Mouse (Mus musculus) MEL (cell line): Measurements from ENCODE around the gene 1700092M07Rik.
A peak's percentile ranks its signal among the peaks of the same experiment; 100 is the strongest.

Source experiments
- CTCF ChIP-seq, 3 experiments: IDR thresholded peaks in 2 of 3; conservative IDR thresholded peaks in 1 of 3; 2 replicates each; pipeline ENCODE4 v1.5.1; 2011 to 2012; ENCODE audit warnings: low read length in 3 of 3, low read depth in 2 of 3, mild to moderate bottlenecking in 2 of 3, improper control_type of control experiment in 1 of 3, inconsistent platforms in 1 of 3, mixed read lengths in 1 of 3, moderate library complexity in 1 of 3; ENCODE audit not compliant: control insufficient read depth in 1 of 3, insufficient read depth in 1 of 3, poor library complexity in 1 of 3, severe bottlenecking in 1 of 3
- EP300 ChIP-seq, 2 experiments: IDR thresholded peaks; 2 replicates each; pipeline ENCODE4 v1.6.1; 2011; ENCODE audit warnings: improper control_type of control experiment in 2 of 2, low read length in 2 of 2, low read depth in 1 of 2, mild to moderate bottlenecking in 1 of 2
- GABPA ChIP-seq: IDR thresholded peaks from 2 replicates; pipeline ENCODE4 v1.6.1; 2012; ENCODE audit warnings: low read depth, mild to moderate bottlenecking, inconsistent platforms, low read length, improper control_type of control experiment, moderate library complexity
- GATA1 ChIP-seq: IDR thresholded peaks from 2 replicates; pipeline ENCODE4 v1.6.1; 2011; ENCODE audit warnings: low read depth, low read length, improper control_type of control experiment
- MAFK ChIP-seq: IDR thresholded peaks from 2 replicates; pipeline ENCODE4 v1.6.1; 2011; ENCODE audit warnings: low read depth, mild to moderate bottlenecking, low read length, improper control_type of control experiment, borderline replicate concordance
- MYB ChIP-seq: IDR thresholded peaks from 2 replicates; pipeline ENCODE4 v1.6.1; 2011; ENCODE audit warnings: mild to moderate bottlenecking, low read depth, low read length, improper control_type of control experiment
- NELFE ChIP-seq: IDR thresholded peaks from 2 replicates; pipeline ENCODE4 v1.6.1; 2011; ENCODE audit warnings: low read depth, low read length, improper control_type of control experiment
- POLR2A ChIP-seq, 2 experiments: IDR thresholded peaks; 2 replicates each; pipeline ENCODE4 v1.6.1; 2011 to 2012; ENCODE audit warnings: low read length in 2 of 2, mild to moderate bottlenecking in 2 of 2, control low read depth in 1 of 2, improper control_type of control experiment in 1 of 2, low read depth in 1 of 2, moderate library complexity in 1 of 2; ENCODE audit not compliant: control insufficient read depth in 1 of 2, insufficient read depth in 1 of 2, poor library complexity in 1 of 2
- POLR2AphosphoS5 ChIP-seq: IDR thresholded peaks from 2 replicates; pipeline ENCODE4 v1.6.1; 2012; ENCODE audit warnings: low read depth, borderline replicate concordance, mild to moderate bottlenecking, inconsistent platforms, low read length, moderate library complexity, mixed read lengths
- RAD21 ChIP-seq: IDR thresholded peaks from 2 replicates; pipeline ENCODE4 v1.6.1; 2011; ENCODE audit warnings: mild to moderate bottlenecking, low read depth, low read length, improper control_type of control experiment
- RCOR1 ChIP-seq: IDR thresholded peaks from 2 replicates; pipeline ENCODE4 v1.6.1; 2012; ENCODE audit warnings: low read depth, mild to moderate bottlenecking, inconsistent platforms, low read length, improper control_type of control experiment
- USF1 ChIP-seq: IDR thresholded peaks from 2 replicates; pipeline ENCODE4 v1.6.1; 2014; ENCODE audit warnings: low read depth, mild to moderate bottlenecking, inconsistent platforms, low read length, improper control_type of control experiment, moderate library complexity
- ZMIZ1 ChIP-seq: IDR thresholded peaks from 2 replicates; pipeline ENCODE4 v1.6.1; 2012; ENCODE audit warnings: low read depth, mild to moderate bottlenecking, inconsistent platforms, low read length, improper control_type of control experiment, moderate library complexity

GRCm38 (mm10) chr19:8786008-8786781 is 45.7 kb downstream of the 1700092M07Rik start, which contains the start of gene Taf6l:
- TF ChIP-seq CTCF (IDR thresholded peaks at IDR 0.05 in 2 of 3, conservative IDR thresholded peaks at IDR 0.05 in 1 of 3; ENCODE audit: control insufficient read depth in 1 of 3, insufficient read depth in 1 of 3, low read depth in 2 of 3, low read length in 3 of 3, poor library complexity in 1 of 3, severe bottlenecking in 1 of 3) (no peak), RCOR1 (no peak), GABPA (no peak), MAFK (no peak), RAD21 (no peak), NELFE (peak; percentile 67), MYB (no peak), USF1 (peak; percentile 95), GATA1 (no peak), EP300 (IDR thresholded peaks at IDR 0.05; ENCODE audit: low read depth in 1 of 2, low read length in 2 of 2) (no peak; a peak in 1 of 4 replicates), ZMIZ1 (peak; percentile 82), POLR2A (IDR thresholded peaks at IDR 0.05; ENCODE audit: control insufficient read depth in 1 of 2, insufficient read depth in 1 of 2, low read depth in 1 of 2, low read length in 2 of 2, poor library complexity in 1 of 2) (peak; percentile 65 to 80; a peak in 3 of 4 replicates), POLR2AphosphoS5 (no peak)
